Comparison of ENCODE assay signal across 19 mouse cellular contexts in the genomic region with DNA sequence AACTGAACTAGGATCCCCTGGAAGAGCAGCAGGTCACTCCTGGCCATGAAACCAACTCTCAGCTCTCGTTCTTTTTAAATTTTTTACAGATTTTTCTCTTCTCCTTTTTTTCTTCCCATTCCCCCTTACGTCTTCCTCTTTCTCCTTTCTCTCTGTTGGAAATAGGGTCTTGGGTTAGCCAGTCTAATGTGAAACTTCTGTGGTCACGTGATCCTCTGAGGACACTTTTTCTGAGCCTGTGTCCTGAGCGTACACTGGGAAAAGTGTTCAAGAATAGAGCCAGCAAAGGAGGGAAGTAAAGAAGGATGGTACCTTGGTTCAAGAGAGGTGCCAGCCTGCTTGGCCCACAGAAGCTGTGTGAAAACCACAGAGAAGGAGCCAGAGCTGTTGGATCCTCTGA. TPM values are rescaled to one million over a fixed set of nuclear protein-coding genes. Genes with fewer than 3 reads are reported as not detected.
"Had no signal": no experiment of that assay in that cellular context is flagged by ENCODE, and none has a peak within 500 bp of the region (broad histone marks: within the 10 kb centered on the region; RNA-seq: fewer than 3 reads in every experiment).

No protein-coding gene starts in this region.

- H3K36me3 ChIP-seq: midbrain, embryonic 13.5 days; midbrain, embryonic 15.5 days; neural tube, embryonic 13.5 days; neural tube, embryonic 15.5 days; stomach, embryonic 15.5 days had no signal

- H3K27ac ChIP-seq: midbrain, embryonic 13.5 days; midbrain, embryonic 15.5 days; neural tube, embryonic 13.5 days; neural tube, embryonic 15.5 days; stomach, embryonic 15.5 days; stomach, postnatal 0 days had no signal

- H3K4me3 ChIP-seq: megakaryocyte, embryonic 14.5 days; midbrain, embryonic 13.5 days; midbrain, embryonic 15.5 days; neural tube, embryonic 13.5 days; neural tube, embryonic 15.5 days; stomach, embryonic 15.5 days had no signal

- H3K27me3 ChIP-seq: megakaryocyte, embryonic 14.5 days; midbrain, embryonic 13.5 days; midbrain, embryonic 15.5 days; neural tube, embryonic 13.5 days; neural tube, embryonic 15.5 days; stomach, embryonic 15.5 days had no signal

- H3K9ac ChIP-seq: lung, embryonic 14.5 days; midbrain, embryonic 13.5 days; midbrain, embryonic 15.5 days; neural tube, embryonic 13.5 days; neural tube, embryonic 15.5 days; stomach, embryonic 15.5 days had no signal

- DNase-seq: lung, adult 18-20 months; lung, embryonic 14.5 days; lung, postnatal 10 days; lung, postnatal 4 days; retina, postnatal 1 day; right cerebral cortex, adult 18-20 months; thymus, adult 2 months; thymus, postnatal 25 days; thymus, postnatal 4 days had no signal

- H3K4me2 ChIP-seq: lung, embryonic 14.5 days; midbrain, embryonic 11.5 days; midbrain, embryonic 13.5 days; midbrain, embryonic 15.5 days; neural tube, embryonic 13.5 days; neural tube, embryonic 15.5 days; stomach, embryonic 15.5 days had no signal

- H3K9me3 ChIP-seq: midbrain, embryonic 13.5 days; midbrain, embryonic 15.5 days; neural tube, embryonic 15.5 days; stomach, embryonic 15.5 days had no signal

- H3K4me1 ChIP-seq: midbrain, embryonic 13.5 days; midbrain, embryonic 15.5 days; neural tube, embryonic 13.5 days; neural tube, embryonic 15.5 days; stomach, embryonic 15.5 days had no signal

- ATAC-seq: midbrain, embryonic 13.5 days; midbrain, embryonic 15.5 days had no signal

RNA-seq across cellular contexts. Expression of a gene that starts 23.1 kb away (rescaled TPM):
- total RNA-seq: monocyte, adult 5-6 weeks had no signal

RNA-seq across cellular contexts. Expression of a gene that starts 51.3 kb away (rescaled TPM):
- total RNA-seq: monocyte, adult 5-6 weeks had no signal
- polyA plus RNA-seq: midbrain, embryonic 11.5 days; neural tube, embryonic 11.5 days had no signal
